Mouse (Mus musculus): ENCODE data around the gene Fam122a. TPM values are rescaled to one million over a fixed set of nuclear protein-coding genes. Genes with fewer than 3 reads are reported as not detected.

Fam122a gene
- total RNA-seq, 2 experiments from 2014 or later = 26.5 to 29.4 TPM

GRCm38 (mm10) chr19:24491824-24492223, 14.7 kb upstream of the Fam122a start:
- no peak for DNase-seq

- DNase-seq = no peak
Measured at GRCm38 (mm10) chr19:24490275-24490674, 13.1 kb upstream of the Fam122a start.

GRCm38 (mm10) chr19:24486433-24487296, 9.5 kb upstream of the Fam122a start:
- no peak for DNase-seq

GRCm38 (mm10) chr19:24484612-24485194, 7.5 kb upstream of the Fam122a start:
- no peak for DNase-seq

- no peak for DNase-seq
Measured at GRCm38 (mm10) chr19:24480916-24481315, 3.8 kb upstream of the Fam122a start.

GRCm38 (mm10) chr19:24476461-24476860, 695 bp downstream of the Fam122a start:
- DNase-seq = peak; percentile 53

GRCm38 (mm10) chr19:24475281-24475680, 1.9 kb downstream of the Fam122a start:
- DNase-seq = no peak

GRCm38 (mm10) chr19:24472512-24472911, 4.6 kb downstream of the Fam122a start:
- no peak for DNase-seq

GRCm38 (mm10) chr19:24471538-24471937, 5.6 kb downstream of the Fam122a start:
- DNase-seq = no peak

- DNase-seq = no peak
Measured at GRCm38 (mm10) chr19:24469216-24469615, 7.9 kb downstream of the Fam122a start.

- DNase-seq = no peak
Measured at GRCm38 (mm10) chr19:24468616-24469015, 8.5 kb downstream of the Fam122a start.

GRCm38 (mm10) chr19:24463011-24463410, 14.1 kb downstream of the Fam122a start:
- DNase-seq = no peak

GRCm38 (mm10) chr19:24456591-24457231, 20.4 kb downstream of the Fam122a start:
- DNase-seq = no peak

- DNase-seq = peak; percentile 28
Measured at GRCm38 (mm10) chr19:24455249-24455960, 21.8 kb downstream of the Fam122a start.

GRCm38 (mm10) chr19:24454451-24454850, 22.7 kb downstream of the Fam122a start:
- DNase-seq = no peak

GRCm38 (mm10) chr19:24453379-24453778, 23.8 kb downstream of the Fam122a start:
- no peak for DNase-seq

- DNase-seq = peak; percentile 31
Measured at GRCm38 (mm10) chr19:24452441-24452898, 24.7 kb downstream of the Fam122a start.

GRCm38 (mm10) chr19:24451626-24452025, 25.5 kb downstream of the Fam122a start:
- no peak for DNase-seq

GRCm38 (mm10) chr19:24450740-24451139, 26.4 kb downstream of the Fam122a start:
- no peak for DNase-seq

GRCm38 (mm10) chr19:24444322-24444721, 32.8 kb downstream of the Fam122a start:
- no peak for DNase-seq

- DNase-seq = no peak
Measured at GRCm38 (mm10) chr19:24439715-24440114, 37.4 kb downstream of the Fam122a start.

GRCm38 (mm10) chr19:24434291-24434690, 42.9 kb downstream of the Fam122a start:
- DNase-seq = no peak
